Mouse (Mus musculus) liver (tissue): ENCODE data around the gene Stat3.
A peak's percentile ranks its signal among the peaks of the same experiment; 100 is the strongest.

ENCODE experiments used
- DNase-seq: peaks from one replicate; pipeline ENCODE4 v3.0.0-alpha.2; 2020; ENCODE audit warnings: mixed read lengths

Gene Stat3

GRCm38 (mm10) chr11:100850038-100850777 lies 89.1 kb downstream of the Stat3 start, which contains the start of gene Stat5b:
TSS of gene Stat5b (minus strand) at chr11:100850724.
- peak; percentile 80 for DNase-seq

GRCm38 (mm10) chr11:100849456-100850037 lies 89.8 kb downstream of the Stat3 start:
- peak; percentile 51 for DNase-seq

DNA sequence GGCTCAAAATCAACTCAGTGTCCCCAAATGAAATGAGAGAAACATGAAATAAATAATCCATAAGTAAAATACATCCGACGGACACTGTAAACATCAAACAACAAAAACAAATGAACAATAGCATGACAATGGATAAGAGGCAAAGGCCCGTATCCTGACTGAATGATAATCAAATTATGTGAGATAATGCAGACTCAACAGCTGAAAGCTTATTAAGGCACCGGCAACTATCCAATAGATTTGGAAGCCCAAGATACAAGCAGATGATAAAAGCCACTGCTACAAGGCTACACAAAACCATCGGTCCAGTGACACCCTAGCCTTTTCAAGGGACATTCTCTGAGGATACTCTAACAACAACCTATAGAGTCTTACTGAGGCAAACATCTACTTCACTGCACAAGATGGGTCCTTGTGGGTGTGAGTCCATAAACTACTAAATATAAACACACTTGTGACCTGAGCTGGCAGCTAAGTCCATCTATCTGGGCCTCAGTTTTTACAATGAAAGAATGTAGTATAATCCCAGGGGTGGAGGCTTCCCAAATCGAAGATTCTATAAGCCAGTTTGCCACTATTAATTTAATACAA lies 90.5 kb downstream of the Stat3 start:
- DNase-seq: no peak

DNA sequence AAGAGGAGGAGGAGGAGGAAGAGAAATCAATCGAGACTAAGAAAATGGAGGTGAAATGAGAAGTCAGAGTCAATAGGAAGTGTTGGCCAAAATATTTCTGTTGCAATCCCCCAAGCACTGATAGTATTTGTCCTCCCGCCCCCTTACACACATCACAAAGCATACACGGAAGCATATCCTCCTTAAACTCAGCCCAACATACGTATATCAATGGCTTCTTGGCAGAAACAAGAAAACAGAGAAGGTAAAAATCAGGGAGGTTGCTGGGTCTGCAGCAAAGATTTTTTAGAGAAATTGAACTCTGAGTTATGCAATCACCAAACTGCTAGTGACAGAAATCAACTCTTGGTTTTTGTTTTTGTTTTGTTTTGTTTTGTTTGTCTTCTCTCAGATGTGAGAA lies 91.3 kb downstream of the Stat3 start:
- DNase-seq: no peak

DNA sequence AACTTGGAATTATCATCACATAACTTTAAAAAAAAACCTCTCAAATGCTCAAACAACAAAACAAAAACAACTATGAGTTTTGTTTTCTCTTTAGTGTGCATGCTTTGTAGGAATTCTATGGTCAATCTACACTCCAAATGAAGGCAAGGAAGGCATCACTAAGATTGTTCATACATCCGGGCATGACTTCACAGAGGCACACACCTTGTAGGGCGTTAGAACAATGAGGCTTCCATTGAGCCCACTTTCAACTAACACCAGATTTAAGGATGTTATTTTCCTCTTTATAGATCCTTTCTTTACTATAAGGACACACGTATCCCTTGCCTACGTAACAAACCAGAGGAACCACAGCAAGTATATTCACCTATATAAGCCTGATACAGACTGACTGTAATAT lies 91.8 kb downstream of the Stat3 start:
- DNase-seq: no peak

GRCm38 (mm10) chr11:100845793-100846192 lies 93.5 kb downstream of the Stat3 start:
- no peak for DNase-seq

DNA sequence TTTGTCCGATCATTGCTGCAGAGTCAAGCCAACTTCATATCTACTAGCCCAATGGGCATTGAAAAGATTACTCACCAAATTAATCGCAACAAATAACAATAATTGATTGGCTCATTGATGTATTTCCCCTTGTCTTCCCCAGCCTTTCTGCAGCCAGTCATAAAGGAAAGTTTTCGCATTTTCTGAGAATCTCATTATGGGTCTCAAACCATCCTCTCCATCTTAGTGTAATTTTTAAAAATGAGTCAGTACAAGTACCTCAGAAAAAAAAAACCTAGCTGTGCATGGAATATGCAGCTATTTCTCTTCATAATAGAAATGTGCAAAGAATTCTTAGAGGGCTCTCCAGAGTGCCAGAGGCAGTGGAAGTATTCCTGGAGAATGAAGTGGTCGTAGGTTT lies 95.2 kb downstream of the Stat3 start:
- DNase-seq: no peak

DNA sequence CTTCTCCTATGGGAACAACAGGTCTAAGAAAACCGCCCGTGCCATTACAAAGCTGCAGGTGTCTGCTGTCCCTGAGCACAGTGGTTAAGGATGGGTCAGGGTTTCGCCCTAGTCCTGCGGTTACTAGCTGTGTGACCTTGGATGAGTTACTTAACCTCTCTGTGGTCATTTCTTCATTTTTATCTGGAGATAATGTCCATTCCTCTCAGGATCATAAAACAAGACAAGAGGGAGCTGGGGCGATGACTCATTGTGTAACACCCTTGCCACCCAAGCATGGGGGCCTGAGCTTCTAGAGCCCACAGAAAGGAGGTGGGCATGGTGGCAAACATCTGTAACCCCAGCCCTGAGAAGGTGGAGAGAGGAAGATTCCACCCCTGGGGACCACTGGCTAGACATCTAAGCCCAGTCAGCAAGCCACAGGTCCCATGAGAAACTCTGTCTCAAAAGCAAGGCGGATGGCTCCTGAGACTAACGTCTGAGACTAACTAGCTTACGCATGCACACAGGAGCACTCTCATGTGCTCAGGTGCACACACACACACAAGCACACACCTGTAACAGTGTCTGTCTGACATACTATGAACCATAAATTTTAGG lies 96.2 kb downstream of the Stat3 start:
- no peak for DNase-seq

- DNase-seq: no peak
These were observed 97.3 kb downstream of the Stat3 start for GRCm38 (mm10) chr11:100842025-100842424.

DNA sequence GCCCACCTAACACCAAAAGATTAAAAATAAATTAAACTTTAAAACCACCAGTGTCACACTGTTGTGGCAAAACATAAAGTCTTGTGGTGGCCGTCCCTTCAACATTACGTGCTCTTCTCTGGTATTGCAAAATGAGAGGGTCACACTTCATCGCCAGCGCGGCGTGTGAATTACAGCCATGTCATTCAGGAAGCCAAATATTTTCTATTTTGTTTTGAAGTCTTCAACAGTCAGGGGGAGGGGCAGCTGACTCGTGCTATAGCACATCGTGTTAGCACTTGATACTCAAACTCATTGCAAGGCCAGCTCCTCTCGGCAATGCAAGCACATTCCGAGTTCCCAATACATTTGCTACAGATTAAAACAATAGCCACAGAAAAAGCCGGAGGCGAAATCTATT lies 98.5 kb downstream of the Stat3 start:
- peak; percentile 34 for DNase-seq

GRCm38 (mm10) chr11:100839523-100839922 lies 99.8 kb downstream of the Stat3 start:
- no peak for DNase-seq

GRCm38 (mm10) chr11:100838894-100839293 lies 100.4 kb downstream of the Stat3 start:
- DNase-seq: no peak

- no peak for DNase-seq
These were observed 102.2 kb downstream of the Stat3 start for GRCm38 (mm10) chr11:100836923-100837702.
